Comparison of ENCODE assay signal across 7 mouse cellular contexts in genomic region chr1:161736848-161737247, GRCm38 (mm10). TPM values are rescaled to one million over a fixed set of nuclear protein-coding genes. Genes with fewer than 3 reads are reported as not detected.
A peak's percentile ranks its signal among the peaks of the same experiment; 100 is the strongest.
DNase-seq lines count a peak whose midpoint lies in the region; ATAC-seq and TF ChIP-seq lines count a peak whose summit lies in the region.

No protein-coding gene starts in this region.

- peaks cover 2 to 12% of the 10 kb centered on the region in 2 experiments; a peak in 3 of 4 replicates for H3K4me1 ChIP-seq in MEL (ENCODE audit: control insufficient read depth in 1 of 2, insufficient read depth in 2 of 2, low read length in 2 of 2)

- TF ChIP-seq RAD21 in MEL (IDR thresholded peaks at IDR 0.05; ENCODE audit: low read depth, low read length): peak; percentile 75

- no peak for TF ChIP-seq POLR2A in MEL (IDR thresholded peaks at IDR 0.05; ENCODE audit: control insufficient read depth in 1 of 2, insufficient read depth in 1 of 2, low read depth in 1 of 2, low read length in 2 of 2, poor library complexity in 1 of 2)

- H3K36me3 ChIP-seq in MEL (ENCODE audit: control insufficient read depth in 1 of 2, insufficient read depth in 2 of 2, low read length in 2 of 2): peaks cover 0 to 8% of the 10 kb centered on the region in 2 experiments; a peak in 2 of 4 replicates

- H3K27ac ChIP-seq in MEL (ENCODE audit: control insufficient read depth, low read depth, low read length): no peak overlapping the region

- TF ChIP-seq CTCF in MEL (IDR thresholded peaks at IDR 0.05 in 2 of 3, conservative IDR thresholded peaks at IDR 0.05 in 1 of 3; ENCODE audit: control insufficient read depth in 1 of 3, insufficient read depth in 1 of 3, low read depth in 2 of 3, low read length in 3 of 3, poor library complexity in 1 of 3, severe bottlenecking in 1 of 3): peak; percentile 21 to 71 (median 67); a peak in 5 of 6 replicates

- DNase-seq in kidney, postnatal 14 days: peak; percentile 27
- no peak for DNase-seq in kidney, postnatal 4 days
- peak; percentile 65 for DNase-seq in MEL (ENCODE audit: low read depth, low spot score)
- peak; percentile 37 for DNase-seq in embryo, embryonic 10 days (ENCODE audit: low spot score)
- DNase-seq in frontal cortex, postnatal 36 days (ENCODE audit: low spot score in 2 of 2): no peak
- no peak for DNase-seq in right cerebral cortex, postnatal 36 days (ENCODE audit: low spot score in 2 of 2)

- H3K9me3 ChIP-seq in MEL (replicated peaks; ENCODE audit: insufficient read depth, low read length): no peaks in the 10 kb centered on the region

- H3K27me3 ChIP-seq in MEL (ENCODE audit: control insufficient read depth in 1 of 2, insufficient read depth in 2 of 2, low read length in 2 of 2): peaks cover 0 to 3% of the 10 kb centered on the region in 2 experiments; a peak in 2 of 4 replicates

- ATAC-seq in megakaryocyte-erythroid progenitor cell, adult 5-6 weeks (replicated peaks; ENCODE audit: low FRiP score, low TSS enrichment, poor library complexity, severe bottlenecking): 0 out of 2 replicates have a peak, but pooled peaks have one; percentile 31

- no peak for TF ChIP-seq EP300 in MEL (IDR thresholded peaks at IDR 0.05; ENCODE audit: low read depth in 1 of 2, low read length in 2 of 2)

- no peak overlapping the region for H3K9ac ChIP-seq in MEL (ENCODE audit: control insufficient read depth, low read depth, low read length, poor library complexity, severe bottlenecking)

- no peak overlapping the region for H3K4me3 ChIP-seq in MEL (ENCODE audit: control insufficient read depth in 1 of 2, insufficient read depth in 1 of 2, low read depth in 2 of 2, low read length in 2 of 2)

- H3K79me2 ChIP-seq in MEL (ENCODE audit: control insufficient read depth, insufficient read depth, low read length, poor library complexity): no peaks in the 10 kb centered on the region

TF ChIP-seq in MEL, 35 proteins besides CTCF, POLR2A, EP300 and RAD21:
- no peak for TF ChIP-seq MYB (IDR thresholded peaks at IDR 0.05; ENCODE audit: low read depth, low read length)
- TF ChIP-seq CHD2 (IDR thresholded peaks at IDR 0.05; ENCODE audit: low read length): no peak
- peak; percentile 50 for TF ChIP-seq SMC3 (IDR thresholded peaks at IDR 0.05; ENCODE audit: low read depth, low read length)
- TF ChIP-seq ZC3H11A (IDR thresholded peaks at IDR 0.05; ENCODE audit: low read depth, low read length): peak; percentile 38; the same call in 1 of the 2 replicates

RNA-seq across cellular contexts. Expression of gene Fasl, which starts 51.4 kb away (rescaled TPM):
- not detected in 2 replicates for total RNA-seq in MEL (2012; rRNA removed)
- polyA plus RNA-seq in MEL (2012; ENCODE audit: insufficient read depth in 1 of 2, insufficient read length in 2 of 2, low read depth in 1 of 2, low replicate concordance in 2 of 2, missing spikeins in 1 of 2): not detected
- not detected in 2 replicates for total RNA-seq in megakaryocyte-erythroid progenitor cell, adult 5-6 weeks (2014; fragmentation: Nextera tagmentation)
- total RNA-seq in megakaryocyte-erythroid progenitor cell, adult 5-6 weeks (2017): 3.2 TPM in 1 of 2 replicates, not detected in the other

Comparison
In these comparisons a context has a peak if more than half of its experiments do, and no peak if none do; other contexts are left out.
1. DNase-seq: peak in kidney, postnatal 14 days (single experiment), MEL (single experiment) and embryo, embryonic 10 days (single experiment); none in kidney, postnatal 4 days (0 of 2), frontal cortex, postnatal 36 days (0 of 2) and right cerebral cortex, postnatal 36 days (0 of 2).